Mouse (Mus musculus) heart, embryonic 14.5 days (tissue): ENCODE measurements around the gene Klhl20. TPM values are rescaled to one million over a fixed set of nuclear protein-coding genes. Genes with fewer than 3 reads are reported as not detected.
"Not testable (repeated sequence)": the region's sequence is repeated elsewhere in the genome, so short reads cannot be mapped to it uniquely, and the experiment has no call there.

ENCODE experiments used
- ATAC-seq: fragments of 200-750 bp; cut with Nextera tagmentation; 2 replicates; pipeline ENCODE4 v1.8.0; 2017; ENCODE audit warnings: low read depth, moderate TSS enrichment; ENCODE audit not compliant: insufficient number of reproducible peaks, insufficient read depth, low FRiP score
- H3K27ac ChIP-seq, 2 experiments: fragments of 200-500 bp in 1 of 2; fragments of 300-500 bp in 1 of 2; sonication (generic) in 1 of 2; replicated peaks in 1 of 2; 2 replicates each; pipeline ENCODE4 v1.5.1; 2012 to 2014; ENCODE audit warnings: low read depth in 2 of 2, low read length in 2 of 2, control low read depth in 1 of 2, mild to moderate bottlenecking in 1 of 2, mixed read lengths in 1 of 2; ENCODE audit not compliant: control insufficient read depth in 1 of 2, insufficient read depth in 1 of 2
- H3K27me3 ChIP-seq: fragments of 300-500 bp; sonication (generic); 2 replicates; pipeline ENCODE4 v1.6.1; 2014; ENCODE audit warnings: mild to moderate bottlenecking, low read length, control low read depth; ENCODE audit not compliant: control insufficient read depth, insufficient read depth
- H3K36me3 ChIP-seq: fragments of 300-500 bp; sonication (generic); 2 replicates; pipeline ENCODE4 v1.6.1; 2014; ENCODE audit warnings: mild to moderate bottlenecking, control low read depth, low read length, mixed read lengths; ENCODE audit not compliant: control insufficient read depth, insufficient read depth
- H3K4me1 ChIP-seq, 2 experiments: fragments of 200-500 bp in 1 of 2; fragments of 300-500 bp in 1 of 2; sonication (generic) in 1 of 2; 2 replicates each; pipeline ENCODE4 v1.6.1; 2012 to 2014; ENCODE audit warnings: low read length in 2 of 2, control low read depth in 1 of 2, mixed read lengths in 1 of 2; ENCODE audit not compliant: control insufficient read depth in 2 of 2, insufficient read depth in 2 of 2
- H3K4me2 ChIP-seq: fragments of 300-500 bp; sonication (generic); 2 replicates; pipeline ENCODE4 v1.6.1; 2014; ENCODE audit warnings: mild to moderate bottlenecking, low read length
- H3K4me3 ChIP-seq, 2 experiments: fragments of 200-500 bp in 1 of 2; fragments of 300-500 bp in 1 of 2; sonication (generic) in 1 of 2; 2 replicates each; pipeline ENCODE4 v1.5.1; 2012 to 2014; ENCODE audit warnings: low read length in 2 of 2, mild to moderate bottlenecking in 2 of 2, control low read depth in 1 of 2, low read depth in 1 of 2, moderate library complexity in 1 of 2; ENCODE audit not compliant: control insufficient read depth in 1 of 2, insufficient read depth in 1 of 2
- H3K9ac ChIP-seq: fragments of 300-500 bp; sonication (generic); 2 replicates; pipeline ENCODE4 v1.6.1; 2014; ENCODE audit warnings: mild to moderate bottlenecking, low read length
- H3K9me3 ChIP-seq: fragments of 300-500 bp; sonication (generic); 2 replicates; pipeline ENCODE4 v1.6.1; 2016; ENCODE audit warnings: low read length, control low read depth; ENCODE audit not compliant: control insufficient read depth
- WGBS: fragments of 180-500 bp; shearing (Covaris S2); extraction: QIAGEN DNeasy Blood & Tissue Kit; methylation state at CpG from one replicate; pipeline ENCODE4 v1.1.7; 2014; 5-methylcytosine and 5-hydroxymethylcytosine counted together
- polyA plus RNA-seq: library from polyadenylated mRNA; unstranded; fragments of >200 nt; fragmentation: Nextera tagmentation; extraction: Ambion mirVana; gene quantifications from 2 replicates; pipeline ENCODE4 v1.2.1, GENCODE M21; 2014

Gene Klhl20
- polyA plus RNA-seq, 1 experiment from 2014 or later, result 13.0 TPM

- Histone ChIP-seq H3K4me1 (peaks cover 0 to 4% of the 10 kb centered on the region in 2 experiments; a peak in 3 of 4 replicates), H3K36me3 (no peaks in the 10 kb centered on the region), H3K27me3 (no peaks in the 10 kb centered on the region), H3K9ac (no peak overlapping the region), H3K9me3 (no peaks in the 10 kb centered on the region), H3K4me2 (no peak overlapping the region), H3K27ac (no peak overlapping the region), H3K4me3 (no peak overlapping the region)
- WGBS, result 53% methylated on average over 2 of the region's 2 CpGs
- no peak for ATAC-seq
Measured at GRCm38 (mm10) chr1:161147888-161148287, 16.6 kb upstream of the Klhl20 start.

- not testable (repeated sequence) for H3K4me1 ChIP-seq, H3K27me3 ChIP-seq, H3K27ac ChIP-seq, H3K9me3 ChIP-seq, H3K4me2 ChIP-seq, H3K9ac ChIP-seq, ATAC-seq, H3K4me3 ChIP-seq, H3K36me3 ChIP-seq
- 67% methylated on average over 8 of the region's 8 CpGs for WGBS
Measured at GRCm38 (mm10) chr1:161145611-161146010, 14.3 kb upstream of the Klhl20 start.

GRCm38 (mm10) chr1:161143216-161143615 lies 11.9 kb upstream of the Klhl20 start:
- H3K4me3 ChIP-seq, result peak overlapping the region in 1 of 2 experiments; percentile 48; a peak in 1 of 4 replicates
- H3K4me1 ChIP-seq, result peaks cover 3 to 4% of the 10 kb centered on the region in 2 experiments
- H3K27ac ChIP-seq, result no peak overlapping the region
- no peaks in the 10 kb centered on the region for H3K27me3 ChIP-seq
- no peaks in the 10 kb centered on the region for H3K36me3 ChIP-seq
- no peak overlapping the region for H3K9ac ChIP-seq
- H3K9me3 ChIP-seq, result no peaks in the 10 kb centered on the region
- peak overlapping the region; percentile 85 for H3K4me2 ChIP-seq
- WGBS, result 57% methylated on average over 7 of the region's 7 CpGs
- no peak for ATAC-seq

GRCm38 (mm10) chr1:161142531-161143159 lies 11.3 kb upstream of the Klhl20 start, which contains the start of gene Ankrd45:
Ankrd45 (plus strand) TSS chr1:161142691.
- H3K9me3 ChIP-seq, result no peaks in the 10 kb centered on the region
- WGBS, result 7% methylated on average over 33 of the region's 33 CpGs
- peak within 1 kb of the TSS; percentile 85 for H3K4me2 ChIP-seq
- H3K36me3 ChIP-seq, result no peaks in the 10 kb centered on the region
- 0 out of 2 replicates have a peak, but pooled peaks have one; percentile 59 for ATAC-seq
- no peak within 1 kb of the TSS for H3K27ac ChIP-seq
- peaks cover 3 to 4% of the 10 kb centered on the region in 2 experiments for H3K4me1 ChIP-seq
- peak within 1 kb of the TSS; percentile 64 for H3K9ac ChIP-seq
- H3K4me3 ChIP-seq, result peak within 1 kb of the TSS; percentile 48 to 70
- H3K27me3 ChIP-seq, result no peaks in the 10 kb centered on the region

GRCm38 (mm10) chr1:161140026-161140762 lies 8.9 kb upstream of the Klhl20 start:
- no peak for ATAC-seq
- H3K36me3 ChIP-seq, result no peaks in the 10 kb centered on the region
- no peak overlapping the region for H3K4me3 ChIP-seq
- peaks cover 3 to 4% of the 10 kb centered on the region in 2 experiments for H3K4me1 ChIP-seq
- no peak overlapping the region for H3K9ac ChIP-seq
- H3K27ac ChIP-seq, result no peak overlapping the region
- no peak overlapping the region for H3K4me2 ChIP-seq
- no peaks in the 10 kb centered on the region for H3K9me3 ChIP-seq
- WGBS, result 71% methylated on average over 9 of the region's 9 CpGs
- no peaks in the 10 kb centered on the region for H3K27me3 ChIP-seq

GRCm38 (mm10) chr1:161139496-161139895 lies 8.2 kb upstream of the Klhl20 start:
- WGBS, result 71% methylated on average over 2 of the region's 2 CpGs
- Histone ChIP-seq H3K27me3 (no peaks in the 10 kb centered on the region), H3K4me2 (no peak overlapping the region), H3K4me3 (no peak overlapping the region), H3K36me3 (no peaks in the 10 kb centered on the region), H3K9me3 (no peaks in the 10 kb centered on the region), H3K27ac (no peak overlapping the region), H3K4me1 (peaks cover 3 to 4% of the 10 kb centered on the region in 2 experiments), H3K9ac (no peak overlapping the region)
- no peak for ATAC-seq

- no peak overlapping the region for H3K27ac ChIP-seq
- ATAC-seq, result no peak
- no peak overlapping the region for H3K9ac ChIP-seq
- 0 out of 2 replicates have a peak, but pooled peaks cover 12% of the 10 kb centered on the region for H3K36me3 ChIP-seq
- H3K27me3 ChIP-seq, result no peaks in the 10 kb centered on the region
- H3K4me1 ChIP-seq, result peaks cover 0 to 9% of the 10 kb centered on the region in 2 experiments; a peak in 1 of 4 replicates
- no peaks in the 10 kb centered on the region for H3K9me3 ChIP-seq
- no peak overlapping the region for H3K4me2 ChIP-seq
- no peak overlapping the region for H3K4me3 ChIP-seq
- WGBS, result 60% methylated on average over 1 of the region's 1 CpGs
Measured at GRCm38 (mm10) chr1:161126461-161126860, 4.8 kb downstream of the Klhl20 start.
